Mouse (Mus musculus) limb, embryonic 10.5 days (tissue): ENCODE measurements around the gene Rgma. TPM values are rescaled to one million over a fixed set of nuclear protein-coding genes. Genes with fewer than 3 reads are reported as not detected.

Experiments used
- DNase-seq: peaks from one replicate; pipeline ENCODE4 v3.0.0-alpha.2; 2017; ENCODE audit warnings: low spot score
- H3K27ac ChIP-seq: fragments of 300-500 bp; sonication (generic); 2 replicates; pipeline ENCODE4 v1.5.1; 2016; ENCODE audit warnings: mild to moderate bottlenecking
- H3K27me3 ChIP-seq: fragments of 300-500 bp; sonication (generic); 2 replicates; pipeline ENCODE4 v1.6.1; 2016; ENCODE audit warnings: low read depth, mild to moderate bottlenecking; ENCODE audit not compliant: poor library complexity, severe bottlenecking
- H3K36me3 ChIP-seq: fragments of 300-500 bp; sonication (generic); 2 replicates; pipeline ENCODE4 v1.6.1; 2016; ENCODE audit warnings: mild to moderate bottlenecking, moderate library complexity
- H3K4me1 ChIP-seq: fragments of 300-500 bp; sonication (generic); 2 replicates; pipeline ENCODE4 v1.6.1; 2016
- H3K4me3 ChIP-seq: fragments of 300-500 bp; sonication (generic); 2 replicates; pipeline ENCODE4 v1.5.1; 2016; ENCODE audit warnings: mild to moderate bottlenecking, moderate library complexity
- H3K9me3 ChIP-seq: fragments of 300-500 bp; sonication (generic); replicated peaks from 2 replicates; pipeline ENCODE4 v1.6.1; 2016; ENCODE audit warnings: mild to moderate bottlenecking
- WGBS: fragments of 180-500 bp; shearing (Covaris S2); methylation state at CpG from one replicate; pipeline ENCODE4 v1.1.7; 2016; 5-methylcytosine and 5-hydroxymethylcytosine counted together
- polyA plus RNA-seq: library from polyadenylated mRNA; unstranded; fragments of >200 nt; fragmentation: Nextera tagmentation; extraction: Ambion mirVana; gene quantifications from 2 replicates; pipeline ENCODE4 v1.2.1, GENCODE M21; 2016

Rgma gene
- polyA plus RNA-seq, 1 experiment from 2014 or later, result 26.8 TPM

DNA sequence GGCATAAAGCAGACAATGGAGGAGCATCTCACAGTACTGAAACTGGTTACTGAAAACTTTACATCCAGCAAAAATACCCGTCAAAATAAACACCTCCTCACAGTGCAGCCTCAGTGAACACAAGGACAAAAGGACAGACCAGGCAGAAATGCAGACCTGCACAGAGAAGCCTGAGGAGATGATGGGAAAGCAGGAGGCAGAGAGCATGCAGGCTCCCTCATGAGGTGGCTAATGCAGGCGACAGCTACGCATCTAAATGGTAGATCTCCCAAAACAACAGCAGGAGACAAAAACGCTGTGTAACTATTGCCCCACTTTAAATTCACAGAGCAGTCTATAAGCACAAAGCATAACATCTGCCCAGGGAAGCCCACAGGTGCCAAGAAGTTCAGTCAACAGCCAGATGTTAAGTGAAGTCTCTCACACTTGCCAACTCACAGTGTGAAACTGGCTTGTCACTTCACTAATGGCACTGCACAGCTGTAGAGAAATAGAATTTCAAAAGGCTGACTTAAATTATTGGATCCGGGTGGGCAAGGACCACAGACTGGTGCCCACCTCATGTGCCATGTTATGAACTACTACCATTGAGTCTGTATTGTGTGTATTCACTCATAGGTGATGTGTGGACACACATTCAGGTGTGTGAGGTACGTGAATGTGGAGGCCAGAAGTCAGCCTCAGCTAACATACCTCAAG is 58.5 kb downstream of the Rgma start:
- Histone ChIP-seq H3K27ac (no peak overlapping the region), H3K9me3 (no peaks in the 10 kb centered on the region), H3K4me3 (no peak overlapping the region), H3K4me1 (no peaks in the 10 kb centered on the region), H3K27me3 (no peaks in the 10 kb centered on the region), H3K36me3 (peaks cover 89% of the 10 kb centered on the region)
- whole genome bisulfite sequencing, result 78% methylated on average over 6 of the region's 6 CpGs
- DNase-seq, result no peak

DNA sequence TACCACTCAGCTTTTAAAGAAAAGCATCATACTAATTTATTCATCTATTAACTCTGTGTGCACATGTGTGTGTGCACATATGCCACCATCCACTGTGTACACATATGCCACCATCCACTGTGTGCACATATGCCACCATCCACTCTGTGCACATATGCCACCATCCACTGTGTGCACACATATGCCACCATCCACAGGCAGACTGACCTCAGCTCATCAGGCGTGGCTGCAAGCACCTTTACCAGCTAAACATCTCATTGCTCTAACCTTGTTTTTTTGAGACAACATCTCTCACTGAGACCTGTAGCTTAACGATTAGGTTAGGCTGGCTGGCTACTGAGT is 59.0 kb downstream of the Rgma start:
- H3K27ac ChIP-seq, result no peak overlapping the region
- H3K27me3 ChIP-seq, result no peaks in the 10 kb centered on the region
- 87% methylated on average over 2 of the region's 2 CpGs for WGBS
- H3K4me3 ChIP-seq, result no peak overlapping the region
- no peaks in the 10 kb centered on the region for H3K4me1 ChIP-seq
- H3K36me3 ChIP-seq, result peaks cover 89% of the 10 kb centered on the region
- DNase-seq, result no peak
- no peaks in the 10 kb centered on the region for H3K9me3 ChIP-seq

DNA sequence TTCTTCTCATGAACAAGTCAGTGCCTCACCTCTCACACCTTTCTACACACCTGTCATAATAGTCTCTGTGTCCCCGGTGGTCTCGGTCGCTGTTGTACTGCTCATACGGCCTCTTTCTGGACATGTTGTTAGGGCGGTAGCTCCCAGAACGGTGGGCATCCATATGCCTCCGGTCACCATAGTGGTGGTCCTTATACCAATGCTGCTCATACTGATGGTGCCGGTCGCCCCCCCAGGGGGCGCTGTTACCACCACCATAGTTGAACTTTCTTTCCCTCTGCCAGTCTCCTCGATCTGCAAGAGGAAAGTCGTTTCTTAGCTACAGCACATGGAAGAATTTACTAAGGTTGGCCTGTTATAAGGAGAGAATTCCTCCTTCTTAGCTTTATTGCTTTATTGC is 60.4 kb downstream of the Rgma start:
- DNase-seq, result no peak
- Histone ChIP-seq H3K4me3 (no peak overlapping the region), H3K4me1 (no peaks in the 10 kb centered on the region), H3K27me3 (no peaks in the 10 kb centered on the region), H3K27ac (no peak overlapping the region), H3K36me3 (peaks cover 89% of the 10 kb centered on the region), H3K9me3 (no peaks in the 10 kb centered on the region)
- WGBS, result 80% methylated on average over 12 of the region's 12 CpGs

DNA sequence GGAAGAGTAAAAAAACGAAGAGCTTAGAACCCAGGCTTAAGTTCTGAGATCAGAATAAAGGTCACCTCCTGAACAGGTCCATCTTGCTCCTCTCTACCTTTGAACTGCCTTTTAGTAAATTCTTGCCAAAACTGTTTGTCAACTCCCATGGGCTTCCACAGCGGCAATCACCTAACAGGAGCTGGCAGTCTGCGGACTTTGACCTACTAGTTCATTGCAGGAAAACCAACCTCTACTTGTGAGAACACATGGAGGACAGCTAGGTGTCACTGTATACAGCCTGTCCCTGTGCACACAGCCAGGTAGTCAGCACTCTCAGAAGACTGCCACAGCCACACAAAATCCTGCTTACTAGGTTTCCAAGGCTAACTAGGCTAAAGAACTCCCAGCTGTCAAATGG is 66.5 kb downstream of the Rgma start:
- Histone ChIP-seq H3K27me3 (no peaks in the 10 kb centered on the region), H3K9me3 (no peaks in the 10 kb centered on the region), H3K4me3 (no peak overlapping the region), H3K27ac (no peak overlapping the region), H3K36me3 (peaks cover 100% of the 10 kb centered on the region), H3K4me1 (no peaks in the 10 kb centered on the region)
- WGBS, result 95% methylated on average over 3 of the region's 3 CpGs
- DNase-seq, result no peak

DNA sequence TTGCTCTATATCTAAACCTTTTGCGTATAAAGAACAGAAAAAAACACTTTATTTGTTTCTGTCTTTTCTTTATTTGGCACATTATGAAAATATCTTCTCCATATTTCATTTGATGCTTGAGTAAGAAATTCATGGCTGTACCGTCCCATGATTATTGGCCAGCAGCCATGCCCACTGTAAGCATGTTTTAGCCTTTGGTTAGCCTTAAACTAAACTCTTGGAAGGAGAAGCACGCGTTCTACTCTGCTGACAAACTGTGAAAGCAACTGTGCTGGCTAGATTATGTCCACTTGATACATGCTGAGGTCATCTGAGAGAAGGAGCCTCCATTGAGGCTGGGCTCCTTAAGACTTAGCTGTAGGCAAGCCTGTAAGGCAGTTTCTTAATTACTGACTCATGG is 66.9 kb downstream of the Rgma start:
- no peaks in the 10 kb centered on the region for H3K4me1 ChIP-seq
- no peak overlapping the region for H3K27ac ChIP-seq
- 97% methylated on average over 4 of the region's 4 CpGs for WGBS
- no peaks in the 10 kb centered on the region for H3K27me3 ChIP-seq
- H3K9me3 ChIP-seq, result no peaks in the 10 kb centered on the region
- peaks cover 100% of the 10 kb centered on the region for H3K36me3 ChIP-seq
- no peak for DNase-seq
- H3K4me3 ChIP-seq, result no peak overlapping the region

DNA sequence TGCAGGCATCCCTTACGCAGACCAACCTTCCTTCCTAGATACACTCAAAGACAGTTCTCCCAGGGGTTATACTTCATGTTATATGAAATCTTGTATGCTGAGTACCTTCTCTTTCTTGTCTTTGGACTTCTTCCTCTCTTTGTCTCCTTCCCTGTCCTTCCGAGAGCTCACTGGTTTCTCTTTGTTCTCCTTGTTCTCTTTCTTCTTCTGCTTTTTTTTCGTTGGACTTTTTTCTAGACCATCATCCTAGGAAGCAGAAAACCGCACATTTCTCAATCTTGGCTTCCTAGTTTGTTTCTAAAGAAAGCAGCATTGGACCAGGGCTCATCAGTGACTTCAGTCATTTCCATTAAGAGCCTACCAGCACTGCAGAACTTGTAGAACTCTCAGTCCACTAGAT is 76.3 kb downstream of the Rgma start:
- Histone ChIP-seq H3K27me3 (no peaks in the 10 kb centered on the region), H3K36me3 (peaks cover 100% of the 10 kb centered on the region), H3K4me3 (no peak overlapping the region), H3K9me3 (no peaks in the 10 kb centered on the region), H3K4me1 (no peaks in the 10 kb centered on the region), H3K27ac (no peak overlapping the region)
- DNase-seq, result no peak
- WGBS, result 96% methylated on average over 4 of the region's 4 CpGs

DNA sequence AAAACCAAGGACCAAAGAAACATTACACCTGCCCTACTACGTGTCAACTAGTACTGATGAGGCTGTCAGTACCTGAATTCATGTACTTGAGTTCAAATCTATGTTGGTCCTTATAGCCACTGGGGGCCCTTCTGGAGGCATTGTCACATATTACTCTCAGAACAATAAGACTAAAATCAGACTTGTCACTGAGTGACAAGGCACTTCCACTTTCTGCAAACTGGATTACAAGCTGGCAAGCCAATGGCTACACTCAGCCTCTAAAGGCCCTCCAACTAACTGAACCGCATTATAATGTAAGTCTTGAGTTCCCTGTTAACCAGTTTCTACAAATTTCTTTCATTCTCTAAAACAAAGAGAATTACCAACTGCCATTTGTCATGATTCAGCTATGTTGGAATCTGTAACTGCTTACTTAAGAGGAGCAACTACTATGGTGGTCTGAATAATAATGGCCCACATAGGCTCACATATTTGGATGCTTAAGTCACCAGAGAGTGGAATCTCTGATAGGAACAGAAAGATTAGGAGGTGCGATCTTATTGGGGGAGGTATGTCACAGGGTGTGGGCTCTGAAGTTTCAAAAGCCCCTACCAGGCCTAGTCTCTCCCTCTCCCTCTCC is 77.0 kb downstream of the Rgma start:
- no peaks in the 10 kb centered on the region for H3K27me3 ChIP-seq
- no peak overlapping the region for H3K27ac ChIP-seq
- no peak for DNase-seq
- 93% methylated on average over 3 of the region's 3 CpGs for WGBS
- peaks cover 100% of the 10 kb centered on the region for H3K36me3 ChIP-seq
- H3K9me3 ChIP-seq, result no peaks in the 10 kb centered on the region
- H3K4me3 ChIP-seq, result no peak overlapping the region
- H3K4me1 ChIP-seq, result no peaks in the 10 kb centered on the region

DNA sequence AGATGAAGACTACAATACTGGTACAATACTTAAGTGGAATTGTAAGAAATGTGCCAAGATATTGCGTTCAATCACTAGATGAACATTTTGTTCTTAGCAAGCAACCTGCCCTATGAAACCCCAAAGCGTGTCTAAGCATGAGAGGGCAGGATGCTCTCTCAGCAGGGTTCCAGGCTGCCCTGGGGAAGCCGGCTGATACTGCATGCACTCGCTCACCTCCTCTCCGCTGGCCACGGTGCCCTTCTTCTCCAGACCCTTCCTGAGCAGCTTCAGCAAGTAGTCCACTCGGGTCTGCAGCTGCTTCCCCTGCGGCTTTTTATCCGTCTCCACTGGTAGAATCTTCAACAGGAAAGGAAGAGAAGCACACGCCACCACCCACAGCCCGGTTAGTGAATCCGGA is 78.8 kb downstream of the Rgma start:
- H3K27ac ChIP-seq, result no peak overlapping the region
- H3K4me1 ChIP-seq, result no peaks in the 10 kb centered on the region
- no peak for DNase-seq
- WGBS, result 93% methylated on average over 12 of the region's 12 CpGs
- peaks cover 100% of the 10 kb centered on the region for H3K36me3 ChIP-seq
- H3K27me3 ChIP-seq, result no peaks in the 10 kb centered on the region
- no peaks in the 10 kb centered on the region for H3K9me3 ChIP-seq
- no peak overlapping the region for H3K4me3 ChIP-seq

DNA sequence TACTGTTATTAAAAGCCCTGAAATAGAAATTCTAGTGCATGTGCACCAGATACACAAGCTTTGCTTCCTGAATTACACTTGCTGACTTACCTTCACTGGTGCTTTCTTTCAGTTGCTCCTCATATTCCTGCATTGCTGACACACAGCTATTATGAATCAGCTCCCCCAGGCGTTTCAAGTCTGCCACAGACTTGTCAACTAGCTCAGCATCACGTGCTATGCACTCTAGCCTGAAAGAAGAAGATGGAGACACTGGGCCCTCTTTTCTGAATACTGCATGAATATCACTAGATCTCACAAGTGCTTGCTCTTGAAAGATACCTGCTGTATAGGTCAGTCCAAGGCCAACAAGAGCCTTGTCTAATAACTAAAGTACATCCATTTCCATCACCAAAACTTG is 88.2 kb downstream of the Rgma start:
- WGBS, result 96% methylated on average over 2 of the region's 2 CpGs
- H3K36me3 ChIP-seq, result peaks cover 99% of the 10 kb centered on the region
- H3K4me1 ChIP-seq, result no peaks in the 10 kb centered on the region
- no peaks in the 10 kb centered on the region for H3K27me3 ChIP-seq
- H3K9me3 ChIP-seq, result no peaks in the 10 kb centered on the region
- no peak overlapping the region for H3K4me3 ChIP-seq
- DNase-seq, result no peak
- no peak overlapping the region for H3K27ac ChIP-seq

DNA sequence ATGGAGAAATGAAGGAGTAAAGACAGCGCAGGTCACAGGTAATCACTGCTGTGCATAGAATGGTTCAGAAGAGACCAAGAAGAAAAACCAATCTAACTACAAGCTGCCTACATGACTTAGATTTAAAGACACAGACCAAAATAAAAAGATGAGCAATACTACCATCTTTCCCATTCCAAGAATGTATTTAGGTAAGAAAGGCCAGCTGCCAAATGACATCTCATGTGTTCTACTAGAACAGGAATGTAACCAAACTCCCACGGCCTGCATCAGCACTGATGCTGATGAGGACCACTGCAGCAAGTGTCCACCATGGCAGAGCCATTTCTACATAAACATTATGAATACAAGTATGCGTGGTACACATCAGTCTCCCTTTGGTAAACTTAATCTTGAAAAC is 92.4 kb downstream of the Rgma start:
- no peak overlapping the region for H3K4me3 ChIP-seq
- H3K27me3 ChIP-seq, result no peaks in the 10 kb centered on the region
- no peak for DNase-seq
- no peak overlapping the region for H3K27ac ChIP-seq
- 95% methylated on average over 3 of the region's 3 CpGs for WGBS
- H3K9me3 ChIP-seq, result no peaks in the 10 kb centered on the region
- H3K36me3 ChIP-seq, result peaks cover 99% of the 10 kb centered on the region
- H3K4me1 ChIP-seq, result no peaks in the 10 kb centered on the region

Other genes with a start within 250 kb of the Rgma start
- gene Chd2, start 166.3 kb downstream of the Rgma start, polyA plus RNA-seq, result 33.7 and 53.2 TPM in 2 replicates